Mouse (Mus musculus) erythroblast, embryonic 14.5 days (primary cell): ENCODE measurements at regions not wholly inside any gene's neighbourhood (a gene's known extent, or its start where the extent isn't known, plus 50 kb on each side); places are given as distances from the start of the nearest gene placed in this dataset.

ENCODE experiments used
- H3K27me3 ChIP-seq: 2 replicates; pipeline ENCODE4 v1.6.1; 2012; ENCODE audit warnings: inconsistent platforms; ENCODE audit not compliant: control insufficient read depth
- H3K36me3 ChIP-seq: 2 replicates; pipeline ENCODE4 v1.6.1; 2012; ENCODE audit warnings: mild to moderate bottlenecking, inconsistent platforms; ENCODE audit not compliant: control insufficient read depth
- H3K4me1 ChIP-seq: 2 replicates; pipeline ENCODE4 v1.6.1; 2012; ENCODE audit warnings: inconsistent platforms; ENCODE audit not compliant: control insufficient read depth
- H3K4me3 ChIP-seq: replicated peaks from 2 replicates; pipeline ENCODE3; 2012; ENCODE audit warnings: moderate library complexity, mild to moderate bottlenecking, inconsistent platforms
- H3K9me3 ChIP-seq: 2 replicates; pipeline ENCODE4 v1.6.1; 2012; ENCODE audit warnings: low read length, inconsistent platforms, mixed read lengths; ENCODE audit not compliant: control insufficient read depth
- GATA1 ChIP-seq: IDR thresholded peaks from 2 replicates; pipeline ENCODE4 v1.6.1; 2012; ENCODE audit warnings: low read length, inconsistent platforms, mixed read lengths
- TAL1 ChIP-seq: IDR thresholded peaks from 3 replicates; pipeline ENCODE4 v1.6.1; 2012; ENCODE audit warnings: low read length, inconsistent platforms, mixed read lengths

DNA sequence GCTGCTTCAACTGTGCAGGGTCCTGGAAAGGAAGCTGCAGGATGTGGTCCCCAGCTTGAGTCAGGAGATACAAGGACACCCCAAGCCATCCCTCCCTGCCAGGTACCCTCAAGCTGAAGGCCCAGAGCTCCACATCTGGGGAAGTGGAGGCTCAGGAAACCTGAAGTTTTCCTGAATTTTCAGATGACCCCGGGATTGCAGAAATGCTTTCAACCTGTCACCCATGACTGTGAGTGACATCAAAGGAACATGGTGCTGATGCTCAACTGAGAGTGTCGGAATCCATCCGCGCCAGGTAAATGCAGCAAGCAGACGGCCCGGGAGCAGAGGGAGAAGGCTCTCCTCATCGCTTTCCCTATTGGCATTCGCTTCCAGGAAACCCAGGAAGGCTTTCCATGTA is 267.6 kb upstream of the Zfp637 start:
- peaks cover 2% of the 10 kb centered on the region; the same call in 1 of the 2 replicates for H3K36me3 ChIP-seq
- H3K4me1 ChIP-seq, result no peaks in the 10 kb centered on the region
- H3K27me3 ChIP-seq, result no peaks in the 10 kb centered on the region
- no peak for TF ChIP-seq GATA1
- no peak for TF ChIP-seq TAL1
- no peak overlapping the region for H3K4me3 ChIP-seq
- H3K9me3 ChIP-seq, result peaks cover 7% of the 10 kb centered on the region

- TF ChIP-seq GATA1 (no peak), TAL1 (no peak)
- H3K4me1 ChIP-seq, result no peaks in the 10 kb centered on the region
- peaks cover 7% of the 10 kb centered on the region for H3K9me3 ChIP-seq
- H3K4me3 ChIP-seq, result no peak overlapping the region
- peaks cover 2% of the 10 kb centered on the region; the same call in 1 of the 2 replicates for H3K36me3 ChIP-seq
- no peaks in the 10 kb centered on the region for H3K27me3 ChIP-seq
These were observed 266.8 kb upstream of the Zfp637 start for GRCm38 (mm10) chr6:117574146-117574545.

DNA sequence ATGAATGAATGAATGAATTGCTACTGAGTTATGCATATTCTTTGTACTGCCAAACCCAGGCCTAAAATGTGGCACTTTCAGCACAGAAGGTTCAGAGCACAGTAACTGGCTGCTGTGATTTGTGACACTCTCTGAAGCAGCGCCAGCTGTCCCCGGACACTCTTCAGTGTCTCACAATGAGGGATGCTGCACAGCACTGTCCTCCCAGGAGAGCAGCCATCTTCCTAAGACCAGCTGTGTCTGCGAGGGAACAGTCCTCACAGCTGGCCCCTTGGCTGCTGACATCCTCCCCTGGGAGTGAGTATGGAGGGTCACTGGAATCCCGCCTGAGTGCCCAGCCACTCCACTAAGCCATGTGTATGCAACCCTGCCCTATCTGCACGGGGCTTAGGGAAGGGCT is 265.9 kb upstream of the Zfp637 start:
- no peaks in the 10 kb centered on the region for H3K27me3 ChIP-seq
- H3K4me1 ChIP-seq, result no peaks in the 10 kb centered on the region
- TF ChIP-seq GATA1 (no peak), TAL1 (no peak)
- no peak overlapping the region for H3K4me3 ChIP-seq
- H3K36me3 ChIP-seq, result peaks cover 2% of the 10 kb centered on the region; the same call in 1 of the 2 replicates
- peaks cover 4% of the 10 kb centered on the region for H3K9me3 ChIP-seq

GRCm38 (mm10) chr6:117576021-117576420 is 265.0 kb upstream of the Zfp637 start:
- no peak for TF ChIP-seq GATA1
- no peaks in the 10 kb centered on the region for H3K27me3 ChIP-seq
- H3K36me3 ChIP-seq, result peaks cover 2% of the 10 kb centered on the region; the same call in 1 of the 2 replicates
- no peaks in the 10 kb centered on the region for H3K4me1 ChIP-seq
- H3K4me3 ChIP-seq, result no peak overlapping the region
- H3K9me3 ChIP-seq, result peaks cover 4% of the 10 kb centered on the region

DNA sequence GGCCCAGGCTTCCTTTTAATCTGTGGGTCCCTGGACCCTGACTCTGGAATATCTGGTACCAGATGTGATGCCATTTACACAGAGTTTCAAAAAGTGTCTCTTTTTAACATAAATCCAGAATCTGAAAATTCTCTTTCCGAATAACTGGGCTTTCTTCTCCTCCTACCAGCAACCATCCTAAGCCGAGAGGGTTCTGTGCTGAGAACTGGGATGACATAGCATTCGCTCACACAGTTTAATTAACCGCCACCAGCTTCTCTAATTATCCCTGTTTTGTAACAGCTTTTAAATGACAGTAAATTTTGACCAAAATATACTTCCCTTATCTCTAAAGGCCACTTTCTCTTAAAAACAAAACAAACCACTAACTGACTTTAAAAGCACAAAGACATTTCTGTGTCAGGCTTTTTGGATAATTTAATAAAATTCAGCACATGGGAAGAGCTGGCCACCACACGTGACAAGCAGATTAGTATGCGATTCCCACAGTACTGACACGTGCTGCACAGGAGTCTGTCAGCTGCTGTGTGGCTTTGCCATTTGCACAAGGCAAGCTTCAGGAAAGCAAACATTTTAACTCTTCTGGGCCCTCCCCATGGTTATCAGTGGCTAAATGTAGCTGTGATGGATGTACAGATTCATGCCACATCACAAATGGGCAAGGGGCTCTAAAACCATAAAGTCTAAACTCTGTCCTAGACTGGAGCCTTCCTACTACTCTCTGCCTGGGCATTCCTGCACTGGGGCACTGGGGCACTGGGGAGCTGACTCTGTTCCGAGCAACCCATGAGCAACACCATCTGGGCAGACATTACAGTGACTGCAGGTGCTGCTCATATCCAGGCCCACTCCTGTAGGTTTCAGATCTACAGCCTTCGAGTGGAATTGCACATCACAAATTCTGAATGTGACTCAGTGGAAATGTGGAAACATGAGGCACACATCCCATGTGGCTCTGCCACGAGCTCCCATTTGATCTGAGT is 263.1 kb upstream of the Zfp637 start:
- Histone ChIP-seq H3K36me3 (peaks cover 2% of the 10 kb centered on the region; the same call in 1 of the 2 replicates), H3K27me3 (no peaks in the 10 kb centered on the region), H3K4me3 (no peak overlapping the region), H3K9me3 (peaks cover 7% of the 10 kb centered on the region), H3K4me1 (no peaks in the 10 kb centered on the region)
- TF ChIP-seq GATA1 (no peak), TAL1 (no peak)

GRCm38 (mm10) chr6:117580951-117581350 is 260.0 kb upstream of the Zfp637 start:
- peaks cover 10% of the 10 kb centered on the region for H3K9me3 ChIP-seq
- no peaks in the 10 kb centered on the region for H3K4me1 ChIP-seq
- H3K4me3 ChIP-seq, result no peak overlapping the region
- no peak for TF ChIP-seq TAL1
- TF ChIP-seq GATA1, result no peak
- no peaks in the 10 kb centered on the region for H3K36me3 ChIP-seq
- no peaks in the 10 kb centered on the region for H3K27me3 ChIP-seq

GRCm38 (mm10) chr6:117583121-117583520 is 257.9 kb upstream of the Zfp637 start:
- no peaks in the 10 kb centered on the region for H3K27me3 ChIP-seq
- peaks cover 10% of the 10 kb centered on the region for H3K9me3 ChIP-seq
- H3K4me1 ChIP-seq, result no peaks in the 10 kb centered on the region
- no peak for TF ChIP-seq TAL1
- TF ChIP-seq GATA1, result no peak
- H3K4me3 ChIP-seq, result no peak overlapping the region
- H3K36me3 ChIP-seq, result no peaks in the 10 kb centered on the region

DNA sequence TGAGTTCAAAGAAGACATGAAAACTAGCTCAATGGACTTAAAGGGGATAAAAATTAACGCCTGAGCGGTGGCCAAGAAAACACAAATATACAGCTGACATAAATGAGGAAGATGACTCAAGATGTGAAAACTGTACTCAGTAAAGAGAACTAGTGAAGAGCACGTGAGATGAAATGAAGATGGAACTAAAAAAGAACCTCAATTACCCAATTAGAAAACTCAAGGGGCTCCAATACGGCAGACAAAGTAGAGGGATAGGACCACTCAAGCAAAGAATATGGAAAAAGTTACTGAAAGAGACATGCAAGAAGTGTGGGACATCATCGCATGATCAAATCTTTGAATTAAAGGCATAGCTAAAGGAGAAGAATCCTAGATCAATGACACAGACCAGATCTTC is 256.4 kb upstream of the Zfp637 start:
- H3K27me3 ChIP-seq, result no peaks in the 10 kb centered on the region
- H3K4me1 ChIP-seq, result no peaks in the 10 kb centered on the region
- TF ChIP-seq GATA1 (no peak), TAL1 (no peak)
- peaks cover 10% of the 10 kb centered on the region for H3K9me3 ChIP-seq
- H3K4me3 ChIP-seq, result no peak overlapping the region
- H3K36me3 ChIP-seq, result no peaks in the 10 kb centered on the region

- Histone ChIP-seq H3K4me3 (no peak overlapping the region), H3K4me1 (no peaks in the 10 kb centered on the region), H3K9me3 (peaks cover 9% of the 10 kb centered on the region), H3K36me3 (no peaks in the 10 kb centered on the region), H3K27me3 (no peaks in the 10 kb centered on the region)
- TF ChIP-seq TAL1 (no peak), GATA1 (no peak)
These were observed 244.7 kb upstream of the Zfp637 start for GRCm38 (mm10) chr6:117596166-117596840.
